Mouse (Mus musculus) embryonic stem cell, embryonic (primary cell): ENCODE measurements around the gene Rnf182.

ENCODE experiments used
- CTCF ChIA-PET, 4 experiments: fragments of 300-600 bp in 2 of 4; fragments of 350-600 bp in 2 of 4; sonication (Branson Sonifier 250); formaldehyde crosslinking; loops; one replicate each; lab custom pipeline; 2022; ENCODE audit warnings: inconsistent platforms in 2 of 4; lab: Charles Lee
- POLR2A ChIA-PET, 4 experiments: fragments of 300-600 bp in 2 of 4; fragments of 350-600 bp in 2 of 4; sonication (Branson Sonifier 250); formaldehyde crosslinking; loops; one replicate each; lab custom pipeline; 2022; ENCODE audit warnings: antibody characterized with exemption in 4 of 4, inconsistent platforms in 1 of 4; lab: Charles Lee

Rnf182 gene

GRCm38 (mm10) chr13:43715466-43715865 lies 100.0 kb downstream of the Rnf182 start:
- CTCF ChIA-PET: interaction anchor here in 3 of 4 experiments (0.6 to 1.4 kb wide), 4 partner anchors 10 to 676 kb away, joined by 3 to 10 read pairs (median 3); no protein-coding TSS in a partner anchor

GRCm38 (mm10) chr13:43716514-43717036 lies 101.1 kb downstream of the Rnf182 start:
- ChIA-PET POLR2A (interaction anchor here in 2 of 4 experiments (0.6 to 0.8 kb wide), 4 partner anchors 13 to 1308 kb away, joined by 3 to 5 read pairs (median 4); no protein-coding TSS in a partner anchor), CTCF (interaction anchor here in 2 of 4 experiments (0.6 to 1.4 kb wide), 5 partner anchors 9 to 850 kb away, joined by 3 to 5 read pairs (median 3); no protein-coding TSS in a partner anchor)

More at GRCm38 (mm10) chr13:43715466-43715865, 100.0 kb downstream of the Rnf182 start:
- POLR2A ChIA-PET: interaction anchor here in 2 of 4 experiments (0.6 kb wide), 2 partner anchors 80 to 986 kb away, joined by 3 to 4 read pairs; no protein-coding TSS in a partner anchor

GRCm38 (mm10) chr13:43718173-43718572 lies 102.7 kb downstream of the Rnf182 start:
- CTCF ChIA-PET: interaction anchor here in 2 of 4 experiments (0.5 to 1.1 kb wide), 2 partner anchors 115 to 1015 kb away, joined by 3 read pairs; no protein-coding TSS in a partner anchor
- POLR2A ChIA-PET: no interaction called here

- CTCF ChIA-PET: no interaction called here
- POLR2A ChIA-PET: no interaction called here
Observed at GRCm38 (mm10) chr13:43720496-43720895, 105.0 kb downstream of the Rnf182 start.
